Mouse (Mus musculus): ENCODE data around the gene Rpl19. TPM values are rescaled to one million over a fixed set of nuclear protein-coding genes. Genes with fewer than 3 reads are reported as not detected.

Gene Rpl19
- polyA plus RNA-seq, 1 experiment from 2014 or later, result 767 TPM

- Histone ChIP-seq H3K4me3 (ENCODE audit: control insufficient read depth in 1 of 2, insufficient read depth in 1 of 2, low read depth in 1 of 2, low read length in 2 of 2) (no peak overlapping the region), H3K9me3 (ENCODE audit: control insufficient read depth, low read length) (no peaks in the 10 kb centered on the region), H3K4me1 (ENCODE audit: control insufficient read depth in 2 of 2, insufficient read depth in 2 of 2, low read length in 2 of 2) (peaks cover 8 to 20% of the 10 kb centered on the region in 2 experiments; a peak in 2 of 4 replicates), H3K4me2 (ENCODE audit: low read length) (peak overlapping the region; percentile 40), H3K27me3 (ENCODE audit: control insufficient read depth, insufficient read depth, low read length) (peaks cover 21% of the 10 kb centered on the region), H3K9ac (ENCODE audit: low read length) (peak overlapping the region; percentile 50), H3K36me3 (ENCODE audit: control insufficient read depth, insufficient read depth, low read length) (no peaks in the 10 kb centered on the region), H3K27ac (replicated peaks in 1 of 2; ENCODE audit: control insufficient read depth in 1 of 2, insufficient read depth in 1 of 2, low read depth in 2 of 2, low read length in 2 of 2) (peak overlapping the region; percentile 10 to 25; a peak in 2 of 4 replicates)
- WGBS, result 14% methylated on average over 9 of the region's 9 CpGs
- ATAC-seq (ENCODE audit: insufficient number of reproducible peaks, insufficient read depth, low FRiP score, low read depth), result 0 out of 2 replicates have a peak, but pooled peaks have one; percentile 18
These were observed 31.0 kb downstream of the Rpl19 start for GRCm38 (mm10) chr11:98057466-98057865.

GRCm38 (mm10) chr11:98057998-98058397, 31.5 kb downstream of the Rpl19 start:
- peak overlapping the region; percentile 40 for H3K4me2 ChIP-seq (ENCODE audit: low read length)
- peaks cover 15% of the 10 kb centered on the region for H3K27me3 ChIP-seq (ENCODE audit: control insufficient read depth, insufficient read depth, low read length)
- peaks cover 8 to 15% of the 10 kb centered on the region in 2 experiments; a peak in 2 of 4 replicates for H3K4me1 ChIP-seq (ENCODE audit: control insufficient read depth in 2 of 2, insufficient read depth in 2 of 2, low read length in 2 of 2)
- H3K9me3 ChIP-seq (ENCODE audit: control insufficient read depth, low read length), result no peaks in the 10 kb centered on the region
- H3K27ac ChIP-seq (replicated peaks in 1 of 2; ENCODE audit: control insufficient read depth in 1 of 2, insufficient read depth in 1 of 2, low read depth in 2 of 2, low read length in 2 of 2), result no peak overlapping the region
- H3K36me3 ChIP-seq (ENCODE audit: control insufficient read depth, insufficient read depth, low read length), result no peaks in the 10 kb centered on the region
- H3K9ac ChIP-seq (ENCODE audit: low read length), result no peak overlapping the region; the same call in 1 of the 2 replicates
- no peak overlapping the region for H3K4me3 ChIP-seq (ENCODE audit: control insufficient read depth in 1 of 2, insufficient read depth in 1 of 2, low read depth in 1 of 2, low read length in 2 of 2)
- 86% methylated on average over 5 of the region's 5 CpGs for WGBS
- ATAC-seq (ENCODE audit: insufficient number of reproducible peaks, insufficient read depth, low FRiP score, low read depth), result no peak

GRCm38 (mm10) chr11:98059662-98060061, 33.2 kb downstream of the Rpl19 start:
- H3K4me1 ChIP-seq (ENCODE audit: control insufficient read depth in 2 of 2, insufficient read depth in 2 of 2, low read length in 2 of 2), result peaks cover 8 to 15% of the 10 kb centered on the region in 2 experiments; a peak in 2 of 4 replicates
- H3K27ac ChIP-seq (replicated peaks in 1 of 2; ENCODE audit: control insufficient read depth in 1 of 2, insufficient read depth in 1 of 2, low read depth in 2 of 2, low read length in 2 of 2), result no peak overlapping the region
- 67% methylated on average over 7 of the region's 7 CpGs for WGBS
- no peak overlapping the region for H3K4me2 ChIP-seq (ENCODE audit: low read length)
- H3K27me3 ChIP-seq (ENCODE audit: control insufficient read depth, insufficient read depth, low read length), result peaks cover 7% of the 10 kb centered on the region; the same call in 1 of the 2 replicates
- H3K36me3 ChIP-seq (ENCODE audit: control insufficient read depth, insufficient read depth, low read length), result no peaks in the 10 kb centered on the region
- no peak overlapping the region for H3K9ac ChIP-seq (ENCODE audit: low read length)
- no peak for ATAC-seq (ENCODE audit: insufficient number of reproducible peaks, insufficient read depth, low FRiP score, low read depth)
- no peaks in the 10 kb centered on the region for H3K9me3 ChIP-seq (ENCODE audit: control insufficient read depth, low read length)
- no peak overlapping the region for H3K4me3 ChIP-seq (ENCODE audit: control insufficient read depth in 1 of 2, insufficient read depth in 1 of 2, low read depth in 1 of 2, low read length in 2 of 2)

GRCm38 (mm10) chr11:98060104-98060692, 33.7 kb downstream of the Rpl19 start:
- Histone ChIP-seq H3K4me3 (ENCODE audit: control insufficient read depth in 1 of 2, insufficient read depth in 1 of 2, low read depth in 1 of 2, low read length in 2 of 2) (no peak overlapping the region), H3K27ac (replicated peaks in 1 of 2; ENCODE audit: control insufficient read depth in 1 of 2, insufficient read depth in 1 of 2, low read depth in 2 of 2, low read length in 2 of 2) (no peak overlapping the region), H3K9me3 (ENCODE audit: control insufficient read depth, low read length) (no peaks in the 10 kb centered on the region), H3K4me1 (ENCODE audit: control insufficient read depth in 2 of 2, insufficient read depth in 2 of 2, low read length in 2 of 2) (peaks cover 8 to 15% of the 10 kb centered on the region in 2 experiments; a peak in 2 of 4 replicates), H3K27me3 (ENCODE audit: control insufficient read depth, insufficient read depth, low read length) (peaks cover 4% of the 10 kb centered on the region; the same call in 1 of the 2 replicates), H3K4me2 (ENCODE audit: low read length) (no peak overlapping the region), H3K9ac (ENCODE audit: low read length) (no peak overlapping the region), H3K36me3 (ENCODE audit: control insufficient read depth, insufficient read depth, low read length) (no peaks in the 10 kb centered on the region)
- ATAC-seq (ENCODE audit: insufficient number of reproducible peaks, insufficient read depth, low FRiP score, low read depth), result no peak
- 71% methylated on average over 5 of the region's 5 CpGs for WGBS

GRCm38 (mm10) chr11:98061441-98061840, 34.9 kb downstream of the Rpl19 start:
- WGBS, result 68% methylated on average over 3 of the region's 3 CpGs
- Histone ChIP-seq H3K27me3 (ENCODE audit: control insufficient read depth, insufficient read depth, low read length) (no peaks in the 10 kb centered on the region), H3K4me3 (ENCODE audit: control insufficient read depth in 1 of 2, insufficient read depth in 1 of 2, low read depth in 1 of 2, low read length in 2 of 2) (no peak overlapping the region), H3K9me3 (ENCODE audit: control insufficient read depth, low read length) (no peaks in the 10 kb centered on the region), H3K9ac (ENCODE audit: low read length) (no peak overlapping the region), H3K4me2 (ENCODE audit: low read length) (no peak overlapping the region), H3K4me1 (ENCODE audit: control insufficient read depth in 2 of 2, insufficient read depth in 2 of 2, low read length in 2 of 2) (peaks cover 8 to 15% of the 10 kb centered on the region in 2 experiments; a peak in 2 of 4 replicates), H3K27ac (replicated peaks in 1 of 2; ENCODE audit: control insufficient read depth in 1 of 2, insufficient read depth in 1 of 2, low read depth in 2 of 2, low read length in 2 of 2) (no peak overlapping the region; a peak in 1 of 4 replicates), H3K36me3 (ENCODE audit: control insufficient read depth, insufficient read depth, low read length) (no peaks in the 10 kb centered on the region)
- ATAC-seq (ENCODE audit: insufficient number of reproducible peaks, insufficient read depth, low FRiP score, low read depth), result no peak

- 0 out of 2 replicates have a peak, but pooled peaks cover 3% of the 10 kb centered on the region for H3K9me3 ChIP-seq (ENCODE audit: control insufficient read depth, low read length)
- no peak overlapping the region for H3K4me2 ChIP-seq (ENCODE audit: low read length)
- no peaks in the 10 kb centered on the region for H3K27me3 ChIP-seq (ENCODE audit: control insufficient read depth, insufficient read depth, low read length)
- H3K4me3 ChIP-seq (ENCODE audit: control insufficient read depth in 1 of 2, insufficient read depth in 1 of 2, low read depth in 1 of 2, low read length in 2 of 2), result no peak overlapping the region
- 54% methylated on average over 6 of the region's 6 CpGs for WGBS
- H3K4me1 ChIP-seq (ENCODE audit: control insufficient read depth in 2 of 2, insufficient read depth in 2 of 2, low read length in 2 of 2), result peaks cover 8 to 15% of the 10 kb centered on the region in 2 experiments; a peak in 2 of 4 replicates
- no peaks in the 10 kb centered on the region for H3K36me3 ChIP-seq (ENCODE audit: control insufficient read depth, insufficient read depth, low read length)
- no peak overlapping the region for H3K9ac ChIP-seq (ENCODE audit: low read length)
- ATAC-seq (ENCODE audit: insufficient number of reproducible peaks, insufficient read depth, low FRiP score, low read depth), result no peak
- H3K27ac ChIP-seq (replicated peaks in 1 of 2; ENCODE audit: control insufficient read depth in 1 of 2, insufficient read depth in 1 of 2, low read depth in 2 of 2, low read length in 2 of 2), result no peak overlapping the region; a peak in 1 of 4 replicates
These were observed 35.5 kb downstream of the Rpl19 start for GRCm38 (mm10) chr11:98061904-98062562.

- Histone ChIP-seq H3K9ac (ENCODE audit: low read length) (no peak overlapping the region), H3K27ac (replicated peaks in 1 of 2; ENCODE audit: control insufficient read depth in 1 of 2, insufficient read depth in 1 of 2, low read depth in 2 of 2, low read length in 2 of 2) (no peak overlapping the region), H3K9me3 (ENCODE audit: control insufficient read depth, low read length) (0 out of 2 replicates have a peak, but pooled peaks cover 6% of the 10 kb centered on the region), H3K4me1 (ENCODE audit: control insufficient read depth in 2 of 2, insufficient read depth in 2 of 2, low read length in 2 of 2) (0 out of 4 replicates have a peak, but pooled peaks cover 0 to 6% of the 10 kb centered on the region in 2 experiments), H3K27me3 (ENCODE audit: control insufficient read depth, insufficient read depth, low read length) (no peaks in the 10 kb centered on the region), H3K4me3 (ENCODE audit: control insufficient read depth in 1 of 2, insufficient read depth in 1 of 2, low read depth in 1 of 2, low read length in 2 of 2) (no peak overlapping the region), H3K4me2 (ENCODE audit: low read length) (no peak overlapping the region), H3K36me3 (ENCODE audit: control insufficient read depth, insufficient read depth, low read length) (no peaks in the 10 kb centered on the region)
- 88% methylated on average over 12 of the region's 12 CpGs for WGBS
- no peak for ATAC-seq (ENCODE audit: insufficient number of reproducible peaks, insufficient read depth, low FRiP score, low read depth)
These were observed 39.7 kb downstream of the Rpl19 start for GRCm38 (mm10) chr11:98066201-98066600.
